Mouse (Mus musculus) cerebellum, adult 2 months (tissue): ENCODE measurements around the gene Dcaf5. TPM values are rescaled to one million over a fixed set of nuclear protein-coding genes. Genes with fewer than 3 reads are reported as not detected.
A peak's percentile ranks its signal among the peaks of the same experiment; 100 is the strongest.

Experiments used
- DNase-seq, 2 experiments: peaks; one replicate each; pipeline ENCODE4 v3.0.0; 2021
- H3K27ac ChIP-seq: fragments of 200-500 bp; 2 replicates; pipeline ENCODE4 v1.5.1; 2012; ENCODE audit warnings: low read length, control low read depth, inconsistent platforms; ENCODE audit not compliant: insufficient read depth
- H3K27me3 ChIP-seq: fragments of 200-500 bp; 2 replicates; pipeline ENCODE4 v1.6.1; 2012; ENCODE audit warnings: inconsistent platforms, mild to moderate bottlenecking, low read length, moderate library complexity; ENCODE audit not compliant: control insufficient read depth, insufficient read depth
- H3K4me1 ChIP-seq: fragments of 200-500 bp; 2 replicates; pipeline ENCODE4 v1.6.1; 2011; ENCODE audit warnings: low read length; ENCODE audit not compliant: control insufficient read depth, insufficient read depth
- H3K4me3 ChIP-seq: fragments of 200-500 bp; replicated peaks from 2 replicates; pipeline ENCODE3; 2011; ENCODE audit warnings: mild to moderate bottlenecking, low read depth, low read length, control low read depth; ENCODE audit not compliant: insufficient read depth
- CTCF ChIP-seq: fragments of 200-500 bp; IDR thresholded peaks from 2 replicates; pipeline ENCODE4 v1.5.1; 2011; ENCODE audit warnings: low read depth, mild to moderate bottlenecking, control low read depth, low read length, moderate library complexity, borderline replicate concordance; ENCODE audit not compliant: insufficient read depth
- POLR2A ChIP-seq: fragments of 200-500 bp; IDR thresholded peaks from 2 replicates; pipeline ENCODE4 v1.6.1; 2011; ENCODE audit warnings: low read length, control low read depth, borderline replicate concordance; ENCODE audit not compliant: insufficient read depth
- WGBS: fragments of 180-500 bp; shearing (Covaris S2); methylation state at CpG from one replicate; pipeline ENCODE4 v1.1.7; 2018; 5-methylcytosine and 5-hydroxymethylcytosine counted together
- polyA plus RNA-seq: library from polyadenylated mRNA; depleted of rRNA; stranded (reverse); fragments of >200 nt; gene quantifications from 2 replicates; pipeline ENCODE4 v1.2.3, GENCODE M21; 2012

Gene Dcaf5
- polyA plus RNA-seq, 1 experiment: 36.5 TPM

DNA sequence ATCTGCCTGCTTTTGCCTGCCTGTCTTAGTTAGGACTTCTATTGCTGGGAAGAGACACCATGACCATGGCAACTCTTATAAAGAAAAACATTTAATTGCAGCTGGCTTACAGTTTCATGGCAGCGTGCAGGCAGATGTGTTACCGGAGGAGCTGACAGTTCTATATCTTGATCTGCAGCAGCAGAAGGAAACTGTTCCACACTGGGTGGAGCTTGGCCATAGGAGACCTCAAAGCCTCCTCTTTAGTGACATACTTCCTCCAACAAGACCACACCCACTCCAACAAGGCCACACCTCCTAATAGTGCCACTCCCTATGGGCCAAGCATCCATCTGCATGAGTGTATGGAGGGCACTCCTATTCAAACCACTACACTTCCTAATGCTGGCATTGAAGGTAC is 121.1 kb downstream of the Dcaf5 start:
- DNase-seq: no peak
- TF ChIP-seq POLR2A (no peak), CTCF (no peak)
- Histone ChIP-seq H3K4me1 (no peaks in the 10 kb centered on the region), H3K27me3 (no peaks in the 10 kb centered on the region), H3K4me3 (no peak overlapping the region), H3K27ac (no peak overlapping the region)
- 91% methylated on average over 2 of the region's 2 CpGs for WGBS

GRCm38 (mm10) chr12:80311959-80312669 is 124.3 kb downstream of the Dcaf5 start:
- 85% methylated on average over 3 of the region's 3 CpGs for WGBS
- no peaks in the 10 kb centered on the region for H3K4me1 ChIP-seq
- TF ChIP-seq CTCF (no peak), POLR2A (no peak)
- DNase-seq: no peak
- H3K4me3 ChIP-seq: no peak overlapping the region
- H3K27ac ChIP-seq: no peak overlapping the region
- no peaks in the 10 kb centered on the region for H3K27me3 ChIP-seq

- no peak for TF ChIP-seq CTCF
- Histone ChIP-seq H3K4me1 (no peaks in the 10 kb centered on the region), H3K27ac (no peak overlapping the region), H3K4me3 (no peak overlapping the region), H3K27me3 (no peaks in the 10 kb centered on the region)
- no peak for DNase-seq
- WGBS: 84% methylated on average over 3 of the region's 3 CpGs
These were observed 128.8 kb downstream of the Dcaf5 start for GRCm38 (mm10) chr12:80307556-80307955.

- no peak for DNase-seq
- Histone ChIP-seq H3K4me1 (no peaks in the 10 kb centered on the region), H3K27me3 (no peaks in the 10 kb centered on the region), H3K27ac (no peak overlapping the region), H3K4me3 (no peak overlapping the region)
- TF ChIP-seq CTCF (no peak), POLR2A (no peak)
- 87% methylated on average over 3 of the region's 3 CpGs for WGBS
These were observed 131.9 kb downstream of the Dcaf5 start for GRCm38 (mm10) chr12:80304518-80304917.

- Histone ChIP-seq H3K4me1 (no peaks in the 10 kb centered on the region), H3K27ac (no peak overlapping the region), H3K4me3 (no peak overlapping the region), H3K27me3 (no peaks in the 10 kb centered on the region)
- DNase-seq: no peak
- WGBS: 59% methylated on average over 9 of the region's 9 CpGs
- TF ChIP-seq POLR2A (no peak), CTCF (no peak)
These were observed 135.5 kb downstream of the Dcaf5 start for GRCm38 (mm10) chr12:80300833-80301456.

- Histone ChIP-seq H3K27ac (no peak overlapping the region), H3K4me3 (no peak overlapping the region), H3K27me3 (no peaks in the 10 kb centered on the region), H3K4me1 (no peaks in the 10 kb centered on the region)
- no peak for TF ChIP-seq POLR2A
- TF ChIP-seq CTCF: no peak
- no peak for DNase-seq
- 82% methylated on average over 6 of the region's 6 CpGs for WGBS
These were observed 137.7 kb downstream of the Dcaf5 start for GRCm38 (mm10) chr12:80298714-80299113.

DNA sequence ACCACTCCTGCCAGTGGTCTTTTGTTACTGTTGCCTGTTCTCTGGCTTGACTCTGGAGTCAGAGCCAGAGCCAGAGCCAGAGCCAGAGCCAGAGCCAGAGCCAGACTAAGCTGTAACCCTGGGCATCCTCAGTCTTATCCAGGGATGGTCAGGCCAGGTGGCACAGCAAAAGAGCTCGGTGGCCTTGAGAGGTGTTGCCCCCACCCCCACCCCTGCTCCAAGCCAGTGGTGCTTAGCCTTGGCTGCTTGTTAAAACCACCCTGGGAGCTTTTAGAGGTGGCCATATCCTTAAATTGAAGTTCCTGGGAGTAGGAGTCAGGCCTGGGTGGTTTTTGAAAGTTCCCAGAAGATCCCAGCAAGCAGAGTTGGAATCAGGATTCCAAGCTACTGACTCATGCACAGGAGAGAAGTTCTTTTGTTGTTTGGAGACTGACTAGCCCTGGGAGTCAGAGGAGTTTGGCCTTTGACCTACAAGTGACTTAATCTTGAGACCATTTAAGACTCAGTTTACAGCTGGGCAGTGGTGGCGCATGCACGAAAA is 144.4 kb downstream of the Dcaf5 start:
- no peaks in the 10 kb centered on the region; the same call in 1 of the 2 replicates for H3K4me1 ChIP-seq
- no peak for TF ChIP-seq POLR2A
- no peak for TF ChIP-seq CTCF
- DNase-seq: no peak
- H3K27me3 ChIP-seq: no peaks in the 10 kb centered on the region
- no peak overlapping the region for H3K27ac ChIP-seq
- H3K4me3 ChIP-seq: no peak overlapping the region
- 64% methylated on average over 3 of the region's 3 CpGs for WGBS

GRCm38 (mm10) chr12:80290964-80291363 is 145.4 kb downstream of the Dcaf5 start:
- 14% methylated on average over 8 of the region's 8 CpGs for WGBS
- Histone ChIP-seq H3K27ac (no peak overlapping the region), H3K4me3 (no peak overlapping the region), H3K4me1 (no peaks in the 10 kb centered on the region; the same call in 1 of the 2 replicates), H3K27me3 (no peaks in the 10 kb centered on the region)
- peak in 1 of 2 experiments; percentile 3 for DNase-seq
- TF ChIP-seq POLR2A: no peak
- TF ChIP-seq CTCF: no peak
